Mouse (Mus musculus) lung, postnatal 0 days (tissue): ENCODE measurements at regions not wholly inside any gene's neighbourhood (a gene's known extent, or its start where the extent isn't known, plus 50 kb on each side); places are given as distances from the start of the nearest gene placed in this dataset.

Experiments
- CTCF ChIP-seq: IDR thresholded peaks from 2 replicates; pipeline ENCODE4 v1.5.1; 2016; ENCODE audit warnings: antibody characterized with exemption, mild to moderate bottlenecking
- EP300 ChIP-seq: IDR thresholded peaks from 2 replicates; pipeline ENCODE4 v1.6.1; 2016; ENCODE audit warnings: antibody characterized with exemption, mild to moderate bottlenecking, control low read depth

GRCm38 (mm10) chr15:93986631-93987429 lies 391.1 kb upstream of the Prickle1 start:
- TF ChIP-seq CTCF (no peak), EP300 (no peak)
